Mouse (Mus musculus): ENCODE data around the gene Zfp94.

GRCm38 (mm10) chr7:24298973-24299708 lies 17.3 kb downstream of the Zfp94 start:
- TF ChIP-seq CTCF (IDR thresholded peaks at IDR 0.05; ENCODE audit: insufficient read depth, low read depth, low read length) (no peak), POLR2A (IDR thresholded peaks at IDR 0.05; ENCODE audit: insufficient read depth, low read depth, low read length) (peak; percentile 61; the same call in 1 of the 2 replicates)

All from olfactory bulb, adult 2 months (tissue).